Mouse (Mus musculus) erythroblast, embryonic 14.5 days (primary cell): Measurements from ENCODE around the gene Hcn3.

Experiments used
- GATA1 ChIP-seq: IDR thresholded peaks from 2 replicates; pipeline ENCODE4 v1.6.1; 2012; ENCODE audit warnings: low read length, inconsistent platforms, mixed read lengths
- TAL1 ChIP-seq: IDR thresholded peaks from 3 replicates; pipeline ENCODE4 v1.6.1; 2012; ENCODE audit warnings: low read length, inconsistent platforms, mixed read lengths

- no peak for TF ChIP-seq GATA1
- no peak for TF ChIP-seq TAL1
Measured at GRCm38 (mm10) chr3:89101812-89102494, 58.0 kb downstream of the Hcn3 start, which contains the start of gene Fdps.
